Mouse (Mus musculus): ENCODE data around the gene Mical3. TPM values are rescaled to one million over a fixed set of nuclear protein-coding genes. Genes with fewer than 3 reads are reported as not detected.
"Not testable (repeated sequence)": the region's sequence is repeated elsewhere in the genome, so short reads cannot be mapped to it uniquely, and the experiment has no call there.

Mical3 gene
- total RNA-seq, 2 experiments from 2014 or later: 6.4 to 11.2 TPM

- no peak for ATAC-seq (replicated peaks; ENCODE audit: poor library complexity, severe bottlenecking)
Measured at GRCm38 (mm10) chr6:120941575-120941974, 189.2 kb downstream of the Mical3 start.

DNA sequence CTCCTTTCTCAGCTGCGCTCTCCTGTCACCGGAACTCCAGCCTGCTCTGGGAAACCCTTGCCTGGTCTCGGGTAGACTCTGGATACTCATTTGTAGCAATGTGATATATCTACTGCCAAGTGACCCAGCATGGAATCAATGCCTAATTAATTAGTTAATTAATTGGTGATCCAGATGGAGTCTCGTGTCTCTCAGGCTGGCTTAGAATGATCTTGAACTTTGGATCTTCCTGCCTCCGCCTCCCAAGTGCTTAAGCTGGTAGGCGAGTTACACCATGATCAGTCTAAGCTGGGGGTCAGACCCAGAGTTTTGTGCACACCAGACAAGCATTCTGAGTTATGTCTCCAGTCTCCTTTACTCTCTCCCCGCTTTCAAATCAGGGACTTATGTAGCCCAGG lies 189.7 kb downstream of the Mical3 start:
- ATAC-seq (replicated peaks; ENCODE audit: poor library complexity, severe bottlenecking): no peak

DNA sequence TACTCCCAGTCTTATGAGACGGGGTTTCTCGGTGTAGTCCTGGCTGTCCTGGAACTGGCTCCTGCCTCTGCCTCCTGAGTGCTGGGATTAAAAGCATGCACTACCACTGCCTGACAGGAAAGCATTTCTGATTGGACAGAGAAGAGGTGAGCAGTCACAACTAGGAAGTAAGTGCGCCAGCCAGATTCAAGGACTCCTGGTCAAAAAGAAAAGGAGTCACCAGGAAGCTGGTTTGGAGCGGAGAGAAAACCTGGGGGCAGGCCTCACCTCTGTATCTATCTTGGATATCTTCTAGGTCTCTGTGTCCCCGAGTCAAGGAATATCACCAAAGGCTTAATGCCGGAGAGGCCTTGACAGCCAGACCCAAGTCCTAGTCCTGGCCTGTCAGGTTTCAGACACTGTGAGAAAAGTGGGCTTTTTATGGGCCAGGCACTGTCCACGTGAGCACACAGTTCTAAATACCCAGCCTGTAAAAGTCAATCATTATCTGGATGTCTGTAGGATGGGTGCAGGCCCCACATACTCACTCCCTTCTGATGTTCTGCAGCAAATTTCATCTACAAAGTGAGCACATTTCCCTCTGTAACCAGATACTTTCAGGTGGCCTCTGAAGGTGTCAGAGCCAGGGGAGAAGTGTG lies 190.2 kb downstream of the Mical3 start:
- no peak for ATAC-seq (replicated peaks; ENCODE audit: poor library complexity, severe bottlenecking)

DNA sequence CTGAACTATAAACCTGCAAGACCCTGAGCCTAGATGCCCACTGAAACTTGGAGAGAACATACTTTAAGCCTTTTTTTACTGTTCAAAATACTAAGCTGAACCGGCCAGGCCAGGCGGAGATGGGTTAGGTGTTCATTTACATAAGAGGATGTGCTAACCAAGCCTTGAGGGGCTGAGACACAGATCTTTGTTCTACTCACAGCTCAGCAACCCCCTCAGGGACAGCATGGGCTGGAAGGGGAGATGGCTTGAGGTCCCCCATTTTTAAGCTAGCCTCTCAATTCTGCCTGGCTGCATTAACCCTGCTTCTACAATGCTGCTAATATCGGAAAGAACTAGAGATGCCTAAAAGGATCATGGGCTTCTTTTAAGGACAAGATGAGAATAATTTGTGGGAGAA lies 191.0 kb downstream of the Mical3 start:
- ATAC-seq (replicated peaks; ENCODE audit: poor library complexity, severe bottlenecking): no peak

DNA sequence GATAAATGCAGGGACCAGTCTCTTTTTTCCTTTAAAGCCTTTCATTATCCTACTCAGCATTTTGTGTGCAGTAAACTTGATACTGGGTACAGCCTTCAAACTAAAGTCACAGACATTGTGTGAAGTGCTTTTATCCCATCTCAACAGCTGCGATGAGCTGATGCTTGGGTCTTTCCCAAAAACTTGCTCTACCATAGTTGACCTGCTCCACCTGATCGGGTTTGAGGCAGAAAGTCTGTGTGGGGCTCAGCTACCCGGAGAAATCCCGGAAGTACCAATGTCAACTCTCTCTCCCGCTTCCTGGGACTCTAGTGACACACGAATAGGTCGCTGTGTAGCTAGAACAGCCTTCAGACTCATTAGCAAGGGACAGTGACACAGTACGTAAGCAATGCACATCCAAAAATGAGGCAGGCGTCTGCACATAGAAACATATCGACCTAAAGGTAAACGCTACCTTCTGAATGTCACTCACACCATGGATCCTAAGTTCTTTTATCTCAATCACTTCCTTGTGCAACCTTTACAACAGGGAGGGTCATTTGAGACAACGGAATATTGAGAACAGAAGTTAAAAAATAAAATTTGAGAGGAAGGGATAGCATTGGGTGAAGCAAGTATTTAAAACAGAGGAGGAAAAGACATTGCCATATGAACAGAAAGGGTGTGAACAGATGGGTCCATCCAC lies 191.9 kb downstream of the Mical3 start:
- ATAC-seq (replicated peaks; ENCODE audit: poor library complexity, severe bottlenecking): no peak

DNA sequence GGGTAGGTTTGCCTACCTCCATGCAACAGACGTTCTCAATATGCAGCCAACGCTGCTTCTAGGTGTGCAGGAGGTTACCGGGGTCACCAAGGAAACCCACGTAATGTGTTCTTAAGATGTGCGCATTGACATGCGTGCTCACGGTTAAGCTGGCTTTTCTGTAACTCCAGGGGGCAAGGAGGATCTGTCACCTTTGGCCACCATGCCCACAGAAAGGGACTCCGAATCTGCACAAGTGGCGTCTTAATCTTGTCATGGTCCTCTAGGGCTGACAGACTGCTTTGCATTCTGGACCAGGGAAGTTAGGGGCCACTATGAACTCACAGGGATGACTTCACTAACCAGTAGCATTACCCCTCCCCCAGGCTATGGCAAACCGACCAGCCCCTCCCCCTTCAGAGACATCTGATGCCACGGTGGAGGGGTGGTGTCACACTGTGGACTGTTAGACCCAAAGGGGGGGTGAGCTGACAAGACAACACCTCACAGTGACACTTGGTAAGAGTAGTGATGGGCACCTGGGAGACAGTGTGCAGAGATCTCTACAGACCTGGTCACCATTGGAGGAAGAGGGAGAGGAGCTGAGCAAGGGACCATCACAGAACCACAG lies 192.7 kb downstream of the Mical3 start:
- ATAC-seq (replicated peaks; ENCODE audit: poor library complexity, severe bottlenecking): no peak

DNA sequence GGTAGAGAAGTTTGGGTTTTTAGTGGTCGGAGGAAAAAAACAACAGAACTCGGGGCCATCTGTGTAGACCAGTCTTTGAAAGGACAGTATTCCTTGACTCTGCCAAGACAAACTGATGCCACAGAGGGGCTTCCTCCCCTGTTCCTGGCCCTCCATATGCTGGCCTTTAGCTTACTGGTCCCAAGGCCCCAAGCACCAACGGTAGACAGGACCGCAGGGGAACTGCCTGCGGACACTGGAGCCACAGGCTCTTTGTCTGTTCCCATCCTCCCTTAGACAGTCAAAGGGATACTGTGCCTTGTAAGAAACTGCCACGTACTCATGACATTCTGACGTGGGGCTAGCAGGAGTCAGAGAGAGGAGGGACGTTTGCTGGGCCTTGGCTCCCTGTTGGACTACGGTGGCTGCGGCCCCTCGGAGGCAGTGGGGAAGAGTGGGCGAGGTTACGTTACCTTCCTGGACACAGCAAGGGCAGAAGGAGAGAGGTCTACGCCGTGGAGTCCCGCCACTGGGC lies 193.6 kb downstream of the Mical3 start:
- no peak for ATAC-seq (replicated peaks; ENCODE audit: poor library complexity, severe bottlenecking)

DNA sequence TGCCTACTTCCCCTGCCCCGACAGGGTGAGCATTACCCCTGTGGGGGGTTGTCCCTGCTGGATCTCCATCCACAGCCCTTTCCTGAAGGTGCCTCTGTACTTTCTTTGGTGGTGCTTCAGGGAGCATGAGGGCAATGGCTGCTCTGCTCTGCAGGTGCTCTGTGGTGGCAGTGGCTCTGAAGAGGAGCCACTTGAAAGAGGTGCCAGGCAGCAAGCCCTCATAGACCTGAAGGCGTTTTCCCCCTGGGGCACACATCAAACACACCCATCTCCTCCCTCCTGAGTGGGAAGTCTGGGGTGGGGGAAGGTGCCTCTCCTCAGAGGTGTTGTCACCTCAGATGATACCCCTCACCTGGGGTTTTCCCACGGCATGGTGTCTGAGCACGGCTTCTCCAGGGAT lies 196.6 kb downstream of the Mical3 start:
- no peak for ATAC-seq (replicated peaks; ENCODE audit: poor library complexity, severe bottlenecking)

DNA sequence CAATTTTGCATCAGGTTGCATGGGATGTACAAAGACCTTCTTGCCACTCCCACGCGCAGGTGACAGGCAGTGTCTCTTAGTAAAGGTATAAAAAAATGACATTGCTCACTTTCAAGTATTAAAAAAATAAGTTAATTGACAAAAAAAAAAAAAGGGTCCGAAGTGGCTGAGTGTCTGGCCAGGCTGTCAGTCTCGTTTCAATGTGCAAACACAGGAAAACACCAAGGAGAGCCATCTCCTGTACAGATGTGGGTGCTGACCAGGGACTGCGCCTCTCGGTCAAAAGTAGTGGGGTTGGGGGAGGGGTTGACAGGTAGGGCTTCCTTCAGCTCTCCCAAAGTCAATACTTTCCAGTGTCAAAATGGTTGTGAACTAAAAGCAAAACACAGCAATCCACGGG lies 197.1 kb downstream of the Mical3 start:
- ATAC-seq (replicated peaks; ENCODE audit: poor library complexity, severe bottlenecking): no peak

GRCm38 (mm10) chr6:120932597-120932996 lies 198.2 kb downstream of the Mical3 start:
- peak; percentile 65 for ATAC-seq (replicated peaks; ENCODE audit: poor library complexity, severe bottlenecking)

DNA sequence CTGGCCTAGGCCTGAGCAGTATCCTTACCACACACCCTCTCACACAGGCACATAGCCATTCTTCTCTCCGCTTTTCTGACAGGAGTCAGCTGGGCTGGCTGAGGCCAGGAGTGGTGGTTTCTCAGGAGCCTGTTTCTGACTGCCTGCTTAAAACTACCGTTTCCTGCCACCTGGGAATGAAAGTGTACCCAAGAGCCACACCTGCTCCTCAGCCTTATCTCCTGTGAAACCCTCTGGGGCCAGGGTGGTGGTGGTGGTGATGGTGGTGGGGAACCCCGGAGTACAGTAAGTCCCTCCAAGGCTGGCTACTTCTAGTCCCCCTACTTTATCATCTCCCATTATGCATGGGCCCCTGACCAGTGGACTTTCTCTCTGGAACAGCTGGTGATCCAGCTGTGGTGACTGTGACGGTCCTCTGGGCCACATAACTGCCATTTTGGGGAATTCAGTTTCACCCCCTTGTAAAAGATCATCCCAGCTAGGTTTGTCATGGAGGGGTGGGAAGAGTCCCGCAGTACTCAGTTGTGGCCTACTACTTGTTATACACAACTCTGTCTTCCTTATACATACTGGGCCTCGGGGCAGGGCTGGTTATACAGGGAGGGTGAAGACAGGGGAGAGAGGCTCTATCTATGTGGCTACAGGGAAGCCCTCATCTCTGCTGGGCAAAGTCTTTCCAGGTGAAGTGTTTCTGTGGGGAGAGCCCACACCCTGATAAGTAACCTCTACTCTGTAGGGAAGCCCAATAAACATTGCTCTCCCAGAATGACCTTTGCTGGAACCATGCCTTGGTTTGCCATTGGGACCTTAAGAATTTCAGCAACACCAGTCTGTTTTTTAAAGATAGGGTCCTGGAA lies 200.1 kb downstream of the Mical3 start:
- ATAC-seq (replicated peaks; ENCODE audit: poor library complexity, severe bottlenecking): no peak

- ATAC-seq (replicated peaks; ENCODE audit: poor library complexity, severe bottlenecking): no peak
Measured at GRCm38 (mm10) chr6:120929421-120929820, 201.4 kb downstream of the Mical3 start.

DNA sequence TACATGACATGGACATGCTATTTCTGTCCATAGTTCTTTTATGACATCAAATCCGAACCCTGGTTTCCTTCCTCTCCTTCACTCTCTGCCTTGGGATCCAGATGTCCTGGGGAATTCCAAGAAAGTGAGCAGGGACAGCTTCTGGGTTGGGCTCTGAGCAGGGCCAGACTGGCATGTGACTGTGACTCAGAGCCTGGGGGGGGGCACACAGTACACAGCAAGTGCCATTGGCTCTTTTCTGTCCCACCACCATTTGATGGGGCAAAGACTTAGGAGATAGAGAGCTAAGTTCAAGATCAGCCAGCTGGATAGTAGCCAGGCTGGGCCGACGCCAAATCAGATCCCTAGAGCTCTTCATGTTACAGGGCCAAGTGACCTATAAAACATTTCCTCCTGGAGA lies 203.0 kb downstream of the Mical3 start:
- ATAC-seq (replicated peaks; ENCODE audit: poor library complexity, severe bottlenecking): no peak

DNA sequence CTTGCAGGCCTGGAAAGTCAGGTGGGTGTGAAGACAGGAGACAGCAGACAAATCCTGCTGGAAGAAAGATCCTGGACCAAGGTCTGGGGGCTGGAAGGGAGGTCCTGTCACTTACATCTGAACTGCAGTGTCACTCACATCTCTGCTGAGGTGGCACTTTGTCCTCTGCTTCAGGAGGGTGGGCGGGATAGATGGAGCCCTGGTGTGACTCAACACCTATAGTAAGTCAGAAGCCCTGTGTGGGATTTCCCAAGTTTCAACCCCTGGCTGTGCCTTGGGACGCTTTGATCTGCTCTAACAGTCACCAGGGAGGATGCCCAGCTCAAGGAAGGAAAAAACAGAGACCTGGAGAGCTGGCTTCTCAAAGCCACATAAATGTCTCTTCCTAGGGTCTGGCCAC lies 203.9 kb downstream of the Mical3 start:
- no peak for ATAC-seq (replicated peaks; ENCODE audit: poor library complexity, severe bottlenecking)

DNA sequence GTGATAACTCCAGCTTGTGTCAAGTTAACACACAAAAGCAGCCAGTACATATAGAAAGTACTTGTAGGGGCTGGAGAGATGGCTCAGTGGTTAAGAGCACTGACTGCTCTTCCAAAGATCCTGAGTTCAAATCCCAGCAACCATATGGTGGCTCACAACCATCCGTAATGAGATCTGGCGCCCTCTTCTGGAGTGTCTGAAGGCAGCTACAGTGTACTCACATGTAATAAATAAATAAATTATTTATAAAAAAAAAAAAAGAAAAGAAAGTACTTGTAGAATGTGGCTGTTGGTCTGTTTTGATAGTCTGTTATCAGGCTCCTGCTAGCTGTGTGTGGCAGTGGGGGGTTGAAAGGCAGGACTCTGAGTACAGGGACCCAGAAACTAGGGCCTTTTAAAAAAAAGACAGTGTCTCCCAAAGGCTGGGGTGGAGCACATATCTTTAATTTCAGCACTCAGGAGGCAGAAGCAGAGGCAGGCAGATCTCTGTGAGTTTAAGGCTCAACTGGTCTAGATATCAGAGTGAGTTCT lies 205.9 kb downstream of the Mical3 start:
- not testable (repeated sequence) for ATAC-seq (replicated peaks; ENCODE audit: poor library complexity, severe bottlenecking)

GRCm38 (mm10) chr6:120917975-120918374 lies 212.8 kb downstream of the Mical3 start:
- no peak for ATAC-seq (replicated peaks; ENCODE audit: poor library complexity, severe bottlenecking)

DNA sequence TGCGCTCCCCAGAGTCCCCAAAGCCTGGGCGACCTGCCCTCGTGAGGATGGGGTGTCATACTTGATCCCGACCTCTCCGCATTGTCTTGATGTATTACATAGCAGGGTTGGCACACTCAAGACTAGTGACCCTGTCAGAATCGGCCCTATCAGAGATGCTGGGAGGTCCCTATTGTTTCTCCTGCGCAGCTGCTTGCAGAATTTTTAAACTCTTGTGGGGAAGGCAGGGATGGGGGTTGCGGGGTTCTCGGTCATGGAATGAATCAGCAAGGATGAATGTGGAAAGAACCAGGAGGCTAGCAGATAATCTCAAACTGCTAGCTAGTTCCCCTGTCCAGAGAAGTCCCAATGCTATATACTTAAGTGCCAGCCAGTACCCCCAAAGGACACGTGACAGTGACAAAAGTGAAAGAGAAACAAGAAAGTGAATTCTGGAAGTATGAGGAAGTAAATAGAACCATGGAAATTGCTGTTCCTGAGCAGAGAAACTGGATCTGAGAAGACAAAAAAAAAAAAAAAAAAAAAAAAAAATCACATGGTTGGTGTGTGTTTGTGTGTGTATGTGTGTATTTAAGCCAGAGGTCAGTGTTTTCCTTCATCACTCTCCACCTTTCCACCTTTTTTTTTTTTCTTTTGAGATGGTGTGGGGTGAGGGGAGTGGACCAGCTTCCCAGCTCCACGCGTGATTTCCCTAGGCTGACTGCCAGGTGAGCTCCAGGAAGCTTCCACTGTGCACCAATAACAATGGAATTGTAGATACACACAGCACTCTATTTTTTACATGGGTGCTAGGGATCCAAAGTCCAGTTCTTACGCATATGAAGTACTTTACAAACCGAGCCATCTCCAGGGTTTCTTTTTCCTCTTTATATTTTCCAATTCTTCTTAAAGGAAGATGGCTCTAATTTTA lies 213.6 kb downstream of the Mical3 start:
- ATAC-seq (replicated peaks; ENCODE audit: poor library complexity, severe bottlenecking): peak; percentile 10

GRCm38 (mm10) chr6:120916074-120916971 lies 214.5 kb downstream of the Mical3 start, which contains the start of gene Bid:
TSS of gene Bid (minus strand) at chr6:120916853.
- peak; percentile 66 for ATAC-seq (replicated peaks; ENCODE audit: poor library complexity, severe bottlenecking)
